Mouse (Mus musculus): Measurements from ENCODE around the gene Fndc3b. TPM values are rescaled to one million over a fixed set of nuclear protein-coding genes. Genes with fewer than 3 reads are reported as not detected.

The Fndc3b gene
- polyA plus RNA-seq, 1 experiment from 2014 or later = 24.5 TPM

- Histone ChIP-seq H3K4me1 (peaks cover 36% of the 10 kb centered on the region), H3K4me3 (replicated peaks) (no peak overlapping the region), H3K36me3 (no peaks in the 10 kb centered on the region), H3K9me3 (no peaks in the 10 kb centered on the region), H3K9ac (no peak overlapping the region), H3K27ac (no peak overlapping the region), H3K4me2 (peak overlapping the region; percentile 8; the same call in 1 of the 2 replicates), H3K27me3 (replicated peaks) (no peaks in the 10 kb centered on the region)
- 50% methylated on average over 4 of the region's 4 CpGs for WGBS
- ATAC-seq (ENCODE audit: insufficient read depth, low FRiP score, low read depth) = no peak
Measured at GRCm38 (mm10) chr3:27705056-27705455, 6.1 kb downstream of the Fndc3b start.

- H3K27ac ChIP-seq = no peak overlapping the region
- H3K4me2 ChIP-seq = peak overlapping the region; percentile 8; the same call in 1 of the 2 replicates
- WGBS = 79% methylated on average over 9 of the region's 9 CpGs
- H3K4me3 ChIP-seq (replicated peaks) = no peak overlapping the region
- H3K9me3 ChIP-seq = no peaks in the 10 kb centered on the region
- peaks cover 36% of the 10 kb centered on the region for H3K4me1 ChIP-seq
- no peaks in the 10 kb centered on the region for H3K27me3 ChIP-seq (replicated peaks)
- ATAC-seq (ENCODE audit: insufficient read depth, low FRiP score, low read depth) = no peak
- H3K9ac ChIP-seq = no peak overlapping the region
- H3K36me3 ChIP-seq = no peaks in the 10 kb centered on the region
Measured at GRCm38 (mm10) chr3:27704641-27705040, 6.5 kb downstream of the Fndc3b start.

GRCm38 (mm10) chr3:27703531-27703930 is 7.6 kb downstream of the Fndc3b start:
- Histone ChIP-seq H3K9me3 (no peaks in the 10 kb centered on the region), H3K36me3 (no peaks in the 10 kb centered on the region), H3K4me1 (peaks cover 34% of the 10 kb centered on the region), H3K9ac (no peak overlapping the region), H3K4me2 (no peak overlapping the region), H3K27me3 (replicated peaks) (no peaks in the 10 kb centered on the region), H3K27ac (no peak overlapping the region), H3K4me3 (replicated peaks) (no peak overlapping the region)
- no peak for ATAC-seq (ENCODE audit: insufficient read depth, low FRiP score, low read depth)
- WGBS = 81% methylated on average over 8 of the region's 8 CpGs

GRCm38 (mm10) chr3:27703081-27703480 is 8.0 kb downstream of the Fndc3b start:
- Histone ChIP-seq H3K9me3 (no peaks in the 10 kb centered on the region), H3K27ac (no peak overlapping the region), H3K9ac (no peak overlapping the region), H3K4me3 (replicated peaks) (no peak overlapping the region), H3K4me2 (no peak overlapping the region), H3K36me3 (no peaks in the 10 kb centered on the region), H3K4me1 (peaks cover 32% of the 10 kb centered on the region), H3K27me3 (replicated peaks) (no peaks in the 10 kb centered on the region)
- ATAC-seq (ENCODE audit: insufficient read depth, low FRiP score, low read depth) = no peak
- WGBS = 86% methylated on average over 2 of the region's 2 CpGs

GRCm38 (mm10) chr3:27698671-27699070 is 12.4 kb downstream of the Fndc3b start:
- Histone ChIP-seq H3K4me1 (peaks cover 20% of the 10 kb centered on the region), H3K4me3 (replicated peaks) (no peak overlapping the region), H3K4me2 (no peak overlapping the region), H3K36me3 (no peaks in the 10 kb centered on the region), H3K9ac (no peak overlapping the region), H3K9me3 (no peaks in the 10 kb centered on the region), H3K27ac (no peak overlapping the region), H3K27me3 (replicated peaks) (no peaks in the 10 kb centered on the region)
- ATAC-seq (ENCODE audit: insufficient read depth, low FRiP score, low read depth) = no peak
- WGBS = 88% methylated on average over 6 of the region's 6 CpGs

- Histone ChIP-seq H3K9ac (no peak overlapping the region), H3K9me3 (no peaks in the 10 kb centered on the region), H3K36me3 (no peaks in the 10 kb centered on the region), H3K4me2 (no peak overlapping the region), H3K4me3 (replicated peaks) (no peak overlapping the region), H3K27me3 (replicated peaks) (no peaks in the 10 kb centered on the region), H3K27ac (no peak overlapping the region), H3K4me1 (peaks cover 24% of the 10 kb centered on the region)
- no peak for ATAC-seq (ENCODE audit: insufficient read depth, low FRiP score, low read depth)
- 69% methylated on average over 5 of the region's 5 CpGs for WGBS
Measured at GRCm38 (mm10) chr3:27696449-27696797, 14.7 kb downstream of the Fndc3b start.

GRCm38 (mm10) chr3:27695612-27696448 is 15.3 kb downstream of the Fndc3b start:
- no peak overlapping the region for H3K27ac ChIP-seq
- ATAC-seq (ENCODE audit: insufficient read depth, low FRiP score, low read depth) = no peak

GRCm38 (mm10) chr3:27694586-27694985 is 16.5 kb downstream of the Fndc3b start:
- Histone ChIP-seq H3K9ac (no peak overlapping the region), H3K9me3 (no peaks in the 10 kb centered on the region), H3K4me1 (peaks cover 40% of the 10 kb centered on the region), H3K27me3 (replicated peaks) (no peaks in the 10 kb centered on the region), H3K4me3 (replicated peaks) (no peak overlapping the region), H3K27ac (no peak overlapping the region), H3K4me2 (no peak overlapping the region), H3K36me3 (no peaks in the 10 kb centered on the region)
- ATAC-seq (ENCODE audit: insufficient read depth, low FRiP score, low read depth) = no peak
- 59% methylated on average over 10 of the region's 10 CpGs for WGBS

More at GRCm38 (mm10) chr3:27695612-27696448, 15.3 kb downstream of the Fndc3b start:
- no peaks in the 10 kb centered on the region for H3K27me3 ChIP-seq (replicated peaks)
- H3K9me3 ChIP-seq = no peaks in the 10 kb centered on the region
- H3K9ac ChIP-seq = no peak overlapping the region
- no peaks in the 10 kb centered on the region for H3K36me3 ChIP-seq
- H3K4me2 ChIP-seq = no peak overlapping the region
- H3K4me3 ChIP-seq (replicated peaks) = no peak overlapping the region
- H3K4me1 ChIP-seq = peaks cover 27% of the 10 kb centered on the region
- 55% methylated on average over 16 of the region's 16 CpGs for WGBS

- Histone ChIP-seq H3K4me2 (no peak overlapping the region), H3K27me3 (replicated peaks) (no peaks in the 10 kb centered on the region), H3K9ac (no peak overlapping the region), H3K36me3 (no peaks in the 10 kb centered on the region), H3K4me1 (peaks cover 44% of the 10 kb centered on the region), H3K27ac (no peak overlapping the region), H3K9me3 (no peaks in the 10 kb centered on the region), H3K4me3 (replicated peaks) (no peak overlapping the region)
- WGBS = 81% methylated on average over 5 of the region's 5 CpGs
- no peak for ATAC-seq (ENCODE audit: insufficient read depth, low FRiP score, low read depth)
Measured at GRCm38 (mm10) chr3:27694111-27694510, 17.0 kb downstream of the Fndc3b start.

GRCm38 (mm10) chr3:27691486-27692160 is 19.5 kb downstream of the Fndc3b start:
- WGBS = 81% methylated on average over 9 of the region's 9 CpGs
- Histone ChIP-seq H3K4me2 (no peak overlapping the region), H3K9me3 (no peaks in the 10 kb centered on the region), H3K27ac (no peak overlapping the region), H3K36me3 (no peaks in the 10 kb centered on the region), H3K27me3 (replicated peaks) (no peaks in the 10 kb centered on the region), H3K4me3 (replicated peaks) (no peak overlapping the region), H3K9ac (no peak overlapping the region), H3K4me1 (peaks cover 46% of the 10 kb centered on the region)
- no peak for ATAC-seq (ENCODE audit: insufficient read depth, low FRiP score, low read depth)

GRCm38 (mm10) chr3:27690030-27690429 is 21.1 kb downstream of the Fndc3b start:
- no peaks in the 10 kb centered on the region for H3K9me3 ChIP-seq
- H3K9ac ChIP-seq = no peak overlapping the region
- no peaks in the 10 kb centered on the region for H3K27me3 ChIP-seq (replicated peaks)
- H3K4me1 ChIP-seq = peaks cover 43% of the 10 kb centered on the region
- WGBS = 34% methylated on average over 6 of the region's 6 CpGs
- H3K36me3 ChIP-seq = no peaks in the 10 kb centered on the region
- peak overlapping the region; percentile 83 for H3K27ac ChIP-seq
- H3K4me2 ChIP-seq = peak overlapping the region; percentile 27; the same call in 1 of the 2 replicates
- peak; percentile 59 for ATAC-seq (ENCODE audit: insufficient read depth, low FRiP score, low read depth)
- no peak overlapping the region for H3K4me3 ChIP-seq (replicated peaks)

- ATAC-seq (ENCODE audit: insufficient read depth, low FRiP score, low read depth) = no peak
- peak overlapping the region; percentile 27; the same call in 1 of the 2 replicates for H3K4me2 ChIP-seq
Measured at GRCm38 (mm10) chr3:27689149-27689865, 21.8 kb downstream of the Fndc3b start.

More at GRCm38 (mm10) chr3:27689149-27689865, 21.8 kb downstream of the Fndc3b start:
- Histone ChIP-seq H3K4me3 (replicated peaks) (no peak overlapping the region), H3K4me1 (peaks cover 40% of the 10 kb centered on the region), H3K36me3 (no peaks in the 10 kb centered on the region), H3K27ac (peak overlapping the region; percentile 83), H3K9me3 (no peaks in the 10 kb centered on the region), H3K27me3 (replicated peaks) (no peaks in the 10 kb centered on the region), H3K9ac (no peak overlapping the region)
- WGBS = 56% methylated on average over 12 of the region's 12 CpGs
